Mouse (Mus musculus) hindbrain, postnatal 0 days (tissue): Measurements from ENCODE around the gene Gm13289. TPM values are rescaled to one million over a fixed set of nuclear protein-coding genes. Genes with fewer than 3 reads are reported as not detected.
"Not testable (repeated sequence)": the region's sequence is repeated elsewhere in the genome, so short reads cannot be mapped to it uniquely, and the experiment has no call there.

Experiments
- ATAC-seq: fragments of 200-750 bp; cut with Nextera tagmentation; 2 replicates; pipeline ENCODE4 v1.8.0; 2017; ENCODE audit warnings: mild to moderate bottlenecking, moderate TSS enrichment, moderate library complexity
- DNase-seq: peaks from one replicate; pipeline ENCODE4 v3.0.0-alpha.2; 2015; ENCODE audit warnings: low spot score
- H3K27ac ChIP-seq: fragments of 300-500 bp; sonication (generic); 2 replicates; pipeline ENCODE4 v1.5.1; 2014; ENCODE audit warnings: mild to moderate bottlenecking
- H3K27me3 ChIP-seq: fragments of 300-500 bp; sonication (generic); 2 replicates; pipeline ENCODE4 v1.6.1; 2014; ENCODE audit warnings: low read length, mixed read lengths; ENCODE audit not compliant: insufficient read depth
- H3K36me3 ChIP-seq: fragments of 300-500 bp; sonication (generic); 2 replicates; pipeline ENCODE4 v1.6.1; 2014; ENCODE audit warnings: low read length, mixed read lengths; ENCODE audit not compliant: insufficient read depth
- H3K4me1 ChIP-seq: fragments of 300-500 bp; sonication (generic); 2 replicates; pipeline ENCODE4 v1.6.1; 2014; ENCODE audit warnings: antibody characterized with exemption, low read length, mixed read lengths; ENCODE audit not compliant: insufficient read depth
- H3K4me2 ChIP-seq: fragments of 300-500 bp; sonication (generic); 2 replicates; pipeline ENCODE4 v1.6.1; 2014; ENCODE audit warnings: low read depth, mild to moderate bottlenecking, low read length, moderate library complexity, mixed read lengths
- H3K4me3 ChIP-seq: fragments of 300-500 bp; sonication (generic); 2 replicates; pipeline ENCODE4 v1.5.1; 2014; ENCODE audit warnings: low read length
- H3K9ac ChIP-seq: fragments of 300-500 bp; sonication (generic); replicated peaks from 2 replicates; pipeline ENCODE4 v1.6.1; 2014; ENCODE audit warnings: mild to moderate bottlenecking, low read length, moderate library complexity, mixed read lengths
- H3K9me3 ChIP-seq: fragments of 300-500 bp; sonication (generic); 2 replicates; pipeline ENCODE4 v1.6.1; 2016; ENCODE audit warnings: low read length, mixed read lengths
- CTCF ChIP-seq: IDR thresholded peaks from 2 replicates; pipeline ENCODE4 v1.5.1; 2016; ENCODE audit warnings: antibody characterized with exemption, control low read depth, low read depth
- WGBS: fragments of 180-500 bp; shearing (Covaris S2); extraction: QIAGEN DNeasy Blood & Tissue Kit; methylation state at CpG from one replicate; pipeline ENCODE4 v1.1.7; 2014; 5-methylcytosine and 5-hydroxymethylcytosine counted together
- polyA plus RNA-seq: library from polyadenylated mRNA; unstranded; fragments of >200 nt; fragmentation: Nextera tagmentation; extraction: Ambion mirVana; gene quantifications from 2 replicates; pipeline ENCODE4 v1.2.1, GENCODE M21; 2015
- total RNA-seq: library from RNA; depleted of rRNA; stranded (reverse); fragments of >200 nt; gene quantifications from 2 replicates; pipeline ENCODE4 v1.2.3, GENCODE M21; 2014

Gm13289 gene
- total and polyA plus RNA-seq, 2 experiments from 2014 or later, result not detected

DNA sequence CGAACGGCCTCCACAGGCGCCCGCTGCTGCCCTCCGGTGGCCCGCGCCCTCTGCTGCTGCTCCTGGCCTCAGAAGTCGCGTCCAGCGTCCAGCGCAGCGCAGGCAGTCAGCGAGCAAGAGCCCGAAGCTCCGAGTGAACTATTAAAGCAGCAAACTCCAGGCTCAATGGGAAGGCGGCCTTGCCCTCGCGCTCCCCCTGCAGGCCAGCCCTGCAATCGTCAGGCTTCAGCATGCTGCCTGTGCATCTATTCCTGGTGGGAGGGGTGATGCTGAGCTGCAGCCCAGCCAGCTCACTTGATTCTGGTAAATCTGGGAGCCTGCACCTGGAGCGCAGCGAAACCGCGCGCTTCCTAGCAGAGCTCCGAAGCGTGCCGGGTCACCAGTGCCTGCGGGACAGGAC lies 11.7 kb downstream of the Gm13289 start, which contains the start of gene Gm13277:
Gene Gm13277, plus strand, starts transcription at position 231 of the 400 bp plus-strand sequence.
- no CpG with 5 or more reads among the region's 28 CpGs for WGBS
- H3K4me1 ChIP-seq, H3K36me3 ChIP-seq, DNase-seq, H3K4me3 ChIP-seq, H3K27me3 ChIP-seq, H3K27ac ChIP-seq, H3K9ac ChIP-seq, H3K9me3 ChIP-seq, H3K4me2 ChIP-seq, ATAC-seq: not testable (repeated sequence)
- peak; percentile 59 for TF ChIP-seq CTCF

- not testable (repeated sequence) for H3K27ac ChIP-seq, ATAC-seq, DNase-seq, H3K27me3 ChIP-seq, H3K4me3 ChIP-seq, H3K9ac ChIP-seq, H3K4me1 ChIP-seq, H3K4me2 ChIP-seq, H3K36me3 ChIP-seq, H3K9me3 ChIP-seq
- no CpG with 5 or more reads among the region's 28 CpGs for WGBS
Observed at GRCm38 (mm10) chr4:88791250-88791649, 14.5 kb downstream of the Gm13289 start, which contains the start of gene Gm13278. Gene Gm13278, plus strand, starts transcription at chr4:88791550.

- H3K4me1 ChIP-seq, H3K9ac ChIP-seq, DNase-seq, ATAC-seq, H3K4me2 ChIP-seq, H3K36me3 ChIP-seq, H3K27ac ChIP-seq, H3K4me3 ChIP-seq, H3K9me3 ChIP-seq, H3K27me3 ChIP-seq: not testable (repeated sequence)
- peak; percentile 43; the same call in 1 of the 2 replicates for TF ChIP-seq CTCF
- WGBS, result 0% methylated on average over 2 of the region's 52 CpGs
Observed at GRCm38 (mm10) chr4:88793936-88794675, 17.4 kb downstream of the Gm13289 start, which contains the start of gene Gm13275. Gene Gm13275, plus strand, starts transcription at chr4:88794487.

DNA sequence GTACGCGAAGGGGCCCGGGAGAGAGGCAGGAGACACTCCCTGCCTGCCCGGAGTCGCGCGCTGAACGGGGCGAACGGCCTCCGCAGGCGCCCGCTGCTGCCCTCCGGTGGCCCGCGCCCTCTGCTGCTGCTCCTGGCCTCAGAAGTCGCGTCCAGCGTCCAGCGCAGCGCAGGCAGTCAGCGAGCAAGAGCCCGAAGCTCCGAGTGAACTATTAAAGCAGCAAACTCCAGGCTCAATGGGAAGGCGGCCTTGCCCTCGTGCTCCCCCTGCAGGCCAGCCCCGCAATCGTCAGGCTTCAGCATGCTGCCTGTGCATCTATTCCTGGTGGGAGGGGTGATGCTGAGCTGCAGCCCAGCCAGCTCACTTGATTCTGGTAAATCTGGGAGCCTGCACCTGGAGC lies 20.4 kb downstream of the Gm13289 start, which contains the start of gene Gm13279:
Gene Gm13279, plus strand, starts transcription at position 301 of the 400 bp plus-strand sequence.
- H3K36me3 ChIP-seq, H3K9me3 ChIP-seq, ATAC-seq, DNase-seq, H3K9ac ChIP-seq, H3K27me3 ChIP-seq, H3K27ac ChIP-seq, H3K4me1 ChIP-seq, H3K4me2 ChIP-seq, H3K4me3 ChIP-seq: not testable (repeated sequence)
- WGBS, result no CpG with 5 or more reads among the region's 28 CpGs

GRCm38 (mm10) chr4:88799365-88799764 lies 22.6 kb downstream of the Gm13289 start, which contains the start of gene Gm13285:
Gene Gm13285, plus strand, starts transcription at chr4:88799665.
- H3K27me3 ChIP-seq, H3K4me3 ChIP-seq, H3K4me1 ChIP-seq, H3K4me2 ChIP-seq, H3K9ac ChIP-seq, H3K36me3 ChIP-seq, DNase-seq, ATAC-seq, H3K27ac ChIP-seq, H3K9me3 ChIP-seq: not testable (repeated sequence)
- WGBS, result 17% methylated on average over 4 of the region's 7 CpGs

- not testable (repeated sequence) for H3K9me3 ChIP-seq, H3K27ac ChIP-seq, H3K27me3 ChIP-seq, H3K36me3 ChIP-seq, DNase-seq, H3K4me2 ChIP-seq, ATAC-seq, H3K4me1 ChIP-seq, H3K4me3 ChIP-seq, H3K9ac ChIP-seq
- WGBS, result no CpG with 5 or more reads among the region's 29 CpGs
Observed at GRCm38 (mm10) chr4:88802954-88803353, 26.2 kb downstream of the Gm13289 start, which contains the start of gene Gm13287. Gene Gm13287, plus strand, starts transcription at chr4:88803254.

DNA sequence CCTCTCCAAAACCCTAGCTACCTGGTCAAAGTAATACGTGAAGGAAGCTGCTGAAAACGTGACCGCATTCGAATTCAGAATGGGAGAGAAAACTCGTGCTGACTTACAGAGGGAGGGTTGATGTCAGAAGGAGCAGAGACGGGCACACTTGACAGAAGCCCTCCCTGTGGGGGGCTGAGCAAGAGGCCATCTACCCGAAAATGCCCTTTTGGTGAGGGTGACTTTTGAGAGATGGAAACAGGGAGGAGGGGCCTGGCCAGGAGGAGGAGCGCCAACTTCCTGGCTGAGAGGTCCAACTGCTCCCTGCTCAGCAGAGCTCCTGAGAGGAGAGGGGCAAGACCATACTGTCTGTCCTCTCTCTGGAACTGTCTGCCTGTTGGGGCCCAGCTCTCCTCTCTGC lies 28.5 kb downstream of the Gm13289 start, which contains the start of gene Gm13288:
Gene Gm13288, plus strand, starts transcription at position 301 of the 400 bp plus-strand sequence.
- not testable (repeated sequence) for H3K4me2 ChIP-seq, H3K27ac ChIP-seq, H3K36me3 ChIP-seq, H3K4me1 ChIP-seq, H3K27me3 ChIP-seq, ATAC-seq, DNase-seq, H3K4me3 ChIP-seq, H3K9me3 ChIP-seq, H3K9ac ChIP-seq
- no CpG with 5 or more reads among the region's 8 CpGs for WGBS

DNA sequence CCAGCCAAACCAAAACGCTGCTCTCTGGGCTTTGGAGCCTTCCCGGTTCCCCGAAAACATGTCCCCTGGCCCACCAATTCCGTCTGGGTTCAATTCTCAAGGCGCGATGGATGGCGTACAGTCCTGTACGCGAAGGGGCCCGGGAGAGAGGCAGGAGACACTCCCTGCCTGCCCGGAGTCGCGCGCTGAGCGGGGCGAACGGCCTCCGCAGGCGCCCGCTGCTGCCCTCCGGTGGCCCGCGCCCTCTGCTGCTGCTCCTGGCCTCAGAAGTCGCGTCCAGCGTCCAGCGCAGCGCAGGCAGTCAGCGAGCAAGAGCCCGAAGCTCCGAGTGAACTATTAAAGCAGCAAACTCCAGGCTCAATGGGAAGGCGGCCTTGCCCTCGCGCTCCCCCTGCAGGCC lies 29.0 kb downstream of the Gm13289 start:
- DNase-seq, H3K4me2 ChIP-seq, H3K4me3 ChIP-seq, H3K9me3 ChIP-seq, H3K27ac ChIP-seq, H3K27me3 ChIP-seq, ATAC-seq, H3K4me1 ChIP-seq, H3K36me3 ChIP-seq, H3K9ac ChIP-seq: not testable (repeated sequence)
- 0% methylated on average over 6 of the region's 34 CpGs for WGBS
